Mouse (Mus musculus) kidney, postnatal 14 days (tissue): Measurements from ENCODE around the gene Rpl13a.
"Not testable (repeated sequence)": the region's sequence is repeated elsewhere in the genome, so short reads cannot be mapped to it uniquely, and the experiment has no call there.

Experiments used
- DNase-seq: peaks from one replicate; pipeline ENCODE4 v3.0.0; 2022; ENCODE audit warnings: mixed read lengths

Gene Rpl13a

GRCm38 (mm10) chr7:45134544-45135026, 6.0 kb upstream of the Rpl13a start:
- DNase-seq = no peak

- no peak for DNase-seq
Measured at GRCm38 (mm10) chr7:45133446-45134159, 5.0 kb upstream of the Rpl13a start.

GRCm38 (mm10) chr7:45131850-45132249, 3.3 kb upstream of the Rpl13a start:
- DNase-seq = no peak

GRCm38 (mm10) chr7:45129776-45130512, 1.4 kb upstream of the Rpl13a start:
- DNase-seq = no peak

GRCm38 (mm10) chr7:45129318-45129717, 757 bp upstream of the Rpl13a start:
- DNase-seq = peak; percentile 61

- DNase-seq = no peak
Measured at GRCm38 (mm10) chr7:45127700-45128224, 799 bp downstream of the Rpl13a start.

- no peak for DNase-seq
Measured at GRCm38 (mm10) chr7:45126844-45127699, 1.5 kb downstream of the Rpl13a start.

- DNase-seq = no peak
Measured at GRCm38 (mm10) chr7:45126147-45126843, 2.3 kb downstream of the Rpl13a start.

GRCm38 (mm10) chr7:45125649-45126048, 2.9 kb downstream of the Rpl13a start:
- not testable (repeated sequence) for DNase-seq

GRCm38 (mm10) chr7:45125144-45125600, 3.4 kb downstream of the Rpl13a start:
- no peak for DNase-seq

- peak; percentile 99 for DNase-seq
Measured at GRCm38 (mm10) chr7:45124224-45125143, 4.1 kb downstream of the Rpl13a start, which contains the start of gene Rps11. Gene Rps11, minus strand, starts transcription at chr7:45124439.

- DNase-seq = no peak
Measured at GRCm38 (mm10) chr7:45123186-45123570, 5.4 kb downstream of the Rpl13a start.

- DNase-seq = no peak
Measured at GRCm38 (mm10) chr7:45122561-45123185, 5.9 kb downstream of the Rpl13a start.

- no peak for DNase-seq
Measured at GRCm38 (mm10) chr7:45121966-45122365, 6.6 kb downstream of the Rpl13a start.

- peak; percentile 78 for DNase-seq
Measured at GRCm38 (mm10) chr7:45121404-45121803, 7.2 kb downstream of the Rpl13a start.

- no peak for DNase-seq
Measured at GRCm38 (mm10) chr7:45119780-45120709, 8.5 kb downstream of the Rpl13a start.

GRCm38 (mm10) chr7:45118336-45118735, 10.2 kb downstream of the Rpl13a start:
- DNase-seq = no peak

- no peak for DNase-seq
Measured at GRCm38 (mm10) chr7:45117566-45117965, 11.0 kb downstream of the Rpl13a start.

GRCm38 (mm10) chr7:45113476-45113875, 15.1 kb downstream of the Rpl13a start:
- DNase-seq = no peak
